Mouse (Mus musculus) megakaryocyte, embryonic 14.5 days (primary cell): ENCODE results near the gene Samd8.

ENCODE experiments used
- FLI1 ChIP-seq: IDR thresholded peaks from 2 replicates; pipeline ENCODE4 v1.6.1; 2012; ENCODE audit warnings: low read length, inconsistent platforms, mixed read lengths
- GATA1 ChIP-seq: IDR thresholded peaks from 3 replicates; pipeline ENCODE4 v1.6.1; 2012; ENCODE audit warnings: mixed read lengths, low read length, inconsistent platforms, borderline replicate concordance

GRCm38 (mm10) chr14:21809418-21809817, 59.1 kb downstream of the Samd8 start:
- no peak for TF ChIP-seq GATA1
- TF ChIP-seq FLI1: no peak
